Mouse (Mus musculus): ENCODE results near the gene Dll4.
A peak's percentile ranks its signal among the peaks of the same experiment; 100 is the strongest.

Gene Dll4

GRCm38 (mm10) chr2:119325568-119326143 lies at the start of gene Dll4:
Gene Dll4 (plus strand): TSS chr2:119325784.
- DNase-seq (ENCODE audit: low spot score in 2 of 2) = no peak

GRCm38 (mm10) chr2:119276926-119277325 lies 48.7 kb upstream of the Dll4 start:
- no peak for DNase-seq (ENCODE audit: low spot score in 2 of 2)

- no peak for DNase-seq (ENCODE audit: low spot score in 2 of 2)
Measured at GRCm38 (mm10) chr2:119277810-119278209, 47.8 kb upstream of the Dll4 start.

GRCm38 (mm10) chr2:119281899-119282565 lies 43.6 kb upstream of the Dll4 start:
- DNase-seq (ENCODE audit: low spot score in 2 of 2) = no peak

- no peak for DNase-seq (ENCODE audit: low spot score in 2 of 2)
Measured at GRCm38 (mm10) chr2:119287372-119287771, 38.2 kb upstream of the Dll4 start.

GRCm38 (mm10) chr2:119288270-119288882 lies 37.2 kb upstream of the Dll4 start, which contains the start of gene Vps18:
Gene Vps18 (plus strand): TSS chr2:119288740.
- DNase-seq (ENCODE audit: low spot score in 2 of 2) = peak; percentile 98 to 99

GRCm38 (mm10) chr2:119289014-119289416 lies 36.6 kb upstream of the Dll4 start:
- DNase-seq (ENCODE audit: low spot score in 2 of 2) = peak in 1 of 2 experiments; percentile 41

- no peak for DNase-seq (ENCODE audit: low spot score in 2 of 2)
Measured at GRCm38 (mm10) chr2:119292281-119292680, 33.3 kb upstream of the Dll4 start.

GRCm38 (mm10) chr2:119292852-119293251 lies 32.7 kb upstream of the Dll4 start:
- DNase-seq (ENCODE audit: low spot score in 2 of 2) = no peak

GRCm38 (mm10) chr2:119293311-119293710 lies 32.3 kb upstream of the Dll4 start:
- DNase-seq (ENCODE audit: low spot score in 2 of 2) = no peak

GRCm38 (mm10) chr2:119293776-119294390 lies 31.7 kb upstream of the Dll4 start:
- no peak for DNase-seq (ENCODE audit: low spot score in 2 of 2)

GRCm38 (mm10) chr2:119294411-119294810 lies 31.2 kb upstream of the Dll4 start:
- no peak for DNase-seq (ENCODE audit: low spot score in 2 of 2)

GRCm38 (mm10) chr2:119296756-119297155 lies 28.8 kb upstream of the Dll4 start:
- peak in 1 of 2 experiments; percentile 38 for DNase-seq (ENCODE audit: low spot score in 2 of 2)

- no peak for DNase-seq (ENCODE audit: low spot score in 2 of 2)
Measured at GRCm38 (mm10) chr2:119297506-119297905, 28.1 kb upstream of the Dll4 start.

GRCm38 (mm10) chr2:119298330-119298729 lies 27.3 kb upstream of the Dll4 start:
- DNase-seq (ENCODE audit: low spot score in 2 of 2) = peak; percentile 68 to 70

- DNase-seq (ENCODE audit: low spot score in 2 of 2) = no peak
Measured at GRCm38 (mm10) chr2:119298839-119299238, 26.7 kb upstream of the Dll4 start.

GRCm38 (mm10) chr2:119299981-119300818 lies 25.4 kb upstream of the Dll4 start:
- DNase-seq (ENCODE audit: low spot score in 2 of 2) = peak; percentile 62 to 67

GRCm38 (mm10) chr2:119300819-119301493 lies 24.6 kb upstream of the Dll4 start:
- peak; percentile 64 to 71 for DNase-seq (ENCODE audit: low spot score in 2 of 2)

- DNase-seq (ENCODE audit: low spot score in 2 of 2) = no peak
Measured at GRCm38 (mm10) chr2:119302876-119303275, 22.7 kb upstream of the Dll4 start.

- no peak for DNase-seq (ENCODE audit: low spot score in 2 of 2)
Measured at GRCm38 (mm10) chr2:119304391-119304790, 21.2 kb upstream of the Dll4 start.

GRCm38 (mm10) chr2:119304798-119305208 lies 20.8 kb upstream of the Dll4 start:
- no peak for DNase-seq (ENCODE audit: low spot score in 2 of 2)

All from right cerebral cortex, postnatal 10 days (tissue).